Mouse (Mus musculus) lung, embryonic 16.5 days (tissue): Measurements from ENCODE around the gene Maco1. TPM values are rescaled to one million over a fixed set of nuclear protein-coding genes. Genes with fewer than 3 reads are reported as not detected.
A peak's percentile ranks its signal among the peaks of the same experiment; 100 is the strongest.

Source experiments
- ATAC-seq: fragments of 200-750 bp; cut with Nextera tagmentation; 2 replicates; pipeline ENCODE4 v1.8.0; 2017; ENCODE audit warnings: low read depth, mild to moderate bottlenecking, moderate library complexity
- H3K27ac ChIP-seq: fragments of 300-500 bp; sonication (generic); 2 replicates; pipeline ENCODE4 v1.5.1; 2014; ENCODE audit warnings: mild to moderate bottlenecking, control low read depth, low read length
- H3K27me3 ChIP-seq: fragments of 300-500 bp; sonication (generic); 2 replicates; pipeline ENCODE4 v1.6.1; 2014; ENCODE audit warnings: low read depth, low read length, mixed read lengths; ENCODE audit not compliant: control insufficient read depth, insufficient read depth
- H3K36me3 ChIP-seq: fragments of 300-500 bp; sonication (generic); 2 replicates; pipeline ENCODE4 v1.6.1; 2014; ENCODE audit warnings: low read length; ENCODE audit not compliant: control insufficient read depth, insufficient read depth
- H3K4me1 ChIP-seq: fragments of 300-500 bp; sonication (generic); replicated peaks from 2 replicates; pipeline ENCODE4 v1.6.1; 2014; ENCODE audit warnings: low read length, mixed read lengths; ENCODE audit not compliant: control insufficient read depth, insufficient read depth
- H3K4me2 ChIP-seq: fragments of 300-500 bp; sonication (generic); 2 replicates; pipeline ENCODE4 v1.6.1; 2014; ENCODE audit warnings: low read depth, low read length, control low read depth
- H3K4me3 ChIP-seq: fragments of 300-500 bp; sonication (generic); 2 replicates; pipeline ENCODE4 v1.5.1; 2014; ENCODE audit warnings: mild to moderate bottlenecking, low read length, control low read depth
- H3K9ac ChIP-seq: fragments of 300-500 bp; sonication (generic); 2 replicates; pipeline ENCODE4 v1.6.1; 2014; ENCODE audit warnings: low read length, control low read depth
- H3K9me3 ChIP-seq: fragments of 300-500 bp; sonication (generic); 2 replicates; pipeline ENCODE4 v1.6.1; 2016; ENCODE audit warnings: low read length; ENCODE audit not compliant: control insufficient read depth
- WGBS: fragments of 180-500 bp; shearing (Covaris S2); extraction: QIAGEN DNeasy Blood & Tissue Kit; methylation state at CpG from one replicate; pipeline ENCODE4 v1.1.7; 2014; 5-methylcytosine and 5-hydroxymethylcytosine counted together
- polyA plus RNA-seq: library from polyadenylated mRNA; unstranded; fragments of >200 nt; fragmentation: Nextera tagmentation; extraction: Ambion mirVana; gene quantifications from 2 replicates; pipeline ENCODE4 v1.2.1, GENCODE M21; 2015

Gene Maco1
- 35.9 and 36.3 TPM in 2 replicates for polyA plus RNA-seq

GRCm38 (mm10) chr4:134853259-134853636 is at the start of gene Maco1:
TSS of gene Maco1 (minus strand) at chr4:134853345.
- Histone ChIP-seq H3K9ac (peak within 1 kb of the TSS; percentile 94), H3K4me3 (peak within 1 kb of the TSS; percentile 97), H3K27me3 (no peaks in the 10 kb centered on the region), H3K9me3 (no peaks in the 10 kb centered on the region), H3K4me1 (peaks cover 38% of the 10 kb centered on the region), H3K36me3 (no peaks in the 10 kb centered on the region), H3K4me2 (peak within 1 kb of the TSS; percentile 91), H3K27ac (peak within 1 kb of the TSS; percentile 82)
- WGBS: under 1% methylated on average over 33 of the region's 38 CpGs
- ATAC-seq: peak; percentile 97

DNA sequence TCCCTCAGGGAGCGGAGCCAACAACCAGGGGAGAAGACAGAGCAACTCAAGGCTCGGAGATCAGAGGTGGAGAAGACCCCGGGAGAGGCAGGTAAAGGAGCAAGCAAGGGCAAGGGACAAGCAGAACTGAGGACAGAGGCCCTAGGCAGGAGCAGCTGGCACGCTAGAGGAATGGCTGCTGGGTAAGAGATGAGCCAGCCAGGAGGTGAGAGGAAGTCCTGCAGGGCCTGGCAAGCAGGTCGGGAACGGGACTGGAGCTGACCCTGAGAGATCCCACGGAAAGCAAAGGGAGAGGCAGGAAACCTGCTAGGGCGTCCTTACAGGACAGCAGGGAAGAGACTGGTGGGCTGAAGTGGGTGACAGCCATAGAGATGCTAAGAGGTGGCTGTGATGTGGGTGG is 48.0 kb upstream of the Maco1 start:
- peaks cover 57% of the 10 kb centered on the region for H3K36me3 ChIP-seq
- no peak overlapping the region for H3K9ac ChIP-seq
- no peak overlapping the region for H3K27ac ChIP-seq
- no peaks in the 10 kb centered on the region for H3K9me3 ChIP-seq
- H3K4me1 ChIP-seq: no peaks in the 10 kb centered on the region
- WGBS: 92% methylated on average over 8 of the region's 8 CpGs
- H3K4me3 ChIP-seq: no peak overlapping the region
- H3K4me2 ChIP-seq: no peak overlapping the region
- no peak for ATAC-seq
- H3K27me3 ChIP-seq: no peaks in the 10 kb centered on the region

DNA sequence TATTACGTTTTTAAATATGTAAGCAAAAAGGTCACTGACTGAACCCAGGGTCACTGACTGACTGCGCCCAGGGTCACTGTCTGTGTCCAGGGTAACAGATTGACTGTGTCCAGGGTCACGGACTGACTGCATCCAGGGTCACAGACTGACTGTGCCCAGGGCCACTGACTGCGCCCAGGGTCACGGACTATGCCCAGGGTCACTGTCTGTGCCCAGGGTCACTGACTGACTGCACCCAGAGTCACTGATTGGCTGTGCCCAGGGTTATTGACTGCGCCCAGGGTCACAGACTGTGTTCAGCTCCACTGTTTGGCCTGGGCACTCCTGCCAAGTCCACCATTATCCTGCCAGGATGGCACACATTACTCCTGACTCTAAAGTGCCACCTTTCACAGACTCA is 44.1 kb upstream of the Maco1 start:
- no peak for ATAC-seq

DNA sequence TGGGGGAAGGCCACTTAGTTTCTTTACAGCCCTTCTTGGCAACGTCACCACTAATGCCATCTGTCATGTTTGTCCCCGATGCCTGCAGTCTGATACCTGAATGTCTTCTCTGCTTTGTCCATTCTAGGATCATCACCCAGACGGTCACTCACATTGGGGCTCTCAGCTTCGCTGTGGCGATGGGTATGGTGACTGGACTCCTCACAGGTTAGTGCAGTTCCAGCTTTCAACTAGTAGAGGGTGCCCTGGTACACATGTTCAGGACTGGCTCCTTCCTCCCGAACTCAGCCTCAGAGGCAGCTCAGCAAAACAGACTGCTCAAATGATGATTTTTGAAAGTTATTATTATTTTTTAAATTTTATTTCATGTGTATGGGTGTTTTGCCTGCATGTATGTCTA is 39.0 kb upstream of the Maco1 start:
- no peaks in the 10 kb centered on the region for H3K9me3 ChIP-seq
- H3K4me3 ChIP-seq: no peak overlapping the region
- WGBS: 76% methylated on average over 6 of the region's 6 CpGs
- no peak overlapping the region for H3K9ac ChIP-seq
- H3K27me3 ChIP-seq: no peaks in the 10 kb centered on the region
- peaks cover 11% of the 10 kb centered on the region; the same call in 1 of the 2 replicates for H3K36me3 ChIP-seq
- no peak overlapping the region for H3K4me2 ChIP-seq
- no peaks in the 10 kb centered on the region for H3K4me1 ChIP-seq
- no peak overlapping the region for H3K27ac ChIP-seq
- ATAC-seq: no peak

More for the DNA sequence above, 44.1 kb upstream of the Maco1 start:
- H3K9ac ChIP-seq: no peak overlapping the region
- H3K4me2 ChIP-seq: no peak overlapping the region
- no peak overlapping the region for H3K4me3 ChIP-seq
- no peaks in the 10 kb centered on the region for H3K4me1 ChIP-seq
- no peaks in the 10 kb centered on the region for H3K27me3 ChIP-seq
- H3K36me3 ChIP-seq: peaks cover 38% of the 10 kb centered on the region
- 81% methylated on average over 6 of the region's 6 CpGs for WGBS
- H3K27ac ChIP-seq: no peak overlapping the region
- H3K9me3 ChIP-seq: no peaks in the 10 kb centered on the region

DNA sequence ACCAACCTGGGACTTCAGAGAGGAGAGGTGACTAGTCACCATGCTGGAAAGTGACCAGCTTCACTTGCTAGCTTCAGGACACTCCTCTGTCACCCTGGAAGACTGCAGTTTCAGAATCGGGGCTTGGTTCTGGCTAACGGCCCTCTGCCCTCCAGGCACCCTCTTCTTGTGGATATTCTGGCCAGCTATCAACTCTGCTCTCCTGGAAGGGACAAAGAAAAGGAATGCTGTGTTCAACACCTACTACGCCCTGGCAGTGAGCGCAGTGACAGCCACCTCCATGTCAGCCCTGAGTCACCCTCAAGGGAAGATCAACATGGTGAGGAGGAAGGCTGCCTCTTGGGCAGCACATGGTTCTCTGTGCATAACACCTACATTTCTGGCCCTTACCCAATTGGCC is 31.2 kb upstream of the Maco1 start:
- H3K4me2 ChIP-seq: no peak overlapping the region
- H3K9me3 ChIP-seq: no peaks in the 10 kb centered on the region
- H3K27ac ChIP-seq: no peak overlapping the region
- H3K4me3 ChIP-seq: no peak overlapping the region
- ATAC-seq: no peak
- 78% methylated on average over 4 of the region's 4 CpGs for WGBS
- H3K4me1 ChIP-seq: no peaks in the 10 kb centered on the region
- no peak overlapping the region for H3K9ac ChIP-seq
- no peaks in the 10 kb centered on the region for H3K36me3 ChIP-seq
- no peaks in the 10 kb centered on the region for H3K27me3 ChIP-seq

- no peaks in the 10 kb centered on the region for H3K36me3 ChIP-seq
- H3K27me3 ChIP-seq: no peaks in the 10 kb centered on the region
- no peak overlapping the region for H3K4me2 ChIP-seq
- 81% methylated on average over 10 of the region's 10 CpGs for WGBS
- H3K9me3 ChIP-seq: no peaks in the 10 kb centered on the region
- H3K4me1 ChIP-seq: 0 out of 2 replicates have a peak, but pooled peaks cover 2% of the 10 kb centered on the region
- H3K4me3 ChIP-seq: no peak overlapping the region
- no peak overlapping the region for H3K9ac ChIP-seq
- no peak overlapping the region for H3K27ac ChIP-seq
- no peak for ATAC-seq
Measured at GRCm38 (mm10) chr4:134883808-134884207, 30.7 kb upstream of the Maco1 start.

DNA sequence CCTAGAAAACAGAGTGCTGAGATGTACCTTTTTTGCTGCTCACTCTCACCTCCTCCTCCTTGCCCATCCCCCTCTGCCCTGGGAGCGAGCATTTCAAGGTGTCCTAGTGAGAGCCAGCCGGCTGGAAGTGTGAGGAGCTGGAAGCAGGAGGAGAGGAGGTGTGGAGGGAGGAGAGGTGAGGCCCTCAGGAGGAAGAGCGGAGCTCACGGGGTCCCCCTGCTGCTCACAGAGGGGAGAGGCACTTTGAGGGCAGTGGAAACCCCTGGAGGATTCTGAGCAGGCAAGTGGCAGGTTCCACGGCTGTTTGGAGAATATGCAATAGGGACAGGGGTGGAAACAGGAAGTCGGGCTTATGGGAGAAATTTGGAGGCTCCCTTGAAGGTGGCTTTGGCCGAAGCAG is 30.1 kb upstream of the Maco1 start:
- Histone ChIP-seq H3K27ac (no peak overlapping the region), H3K27me3 (no peaks in the 10 kb centered on the region), H3K4me3 (no peak overlapping the region), H3K9me3 (no peaks in the 10 kb centered on the region), H3K9ac (no peak overlapping the region), H3K4me2 (no peak overlapping the region), H3K4me1 (0 out of 2 replicates have a peak, but pooled peaks cover 2% of the 10 kb centered on the region), H3K36me3 (no peaks in the 10 kb centered on the region)
- ATAC-seq: no peak
- WGBS: 27% methylated on average over 7 of the region's 7 CpGs

DNA sequence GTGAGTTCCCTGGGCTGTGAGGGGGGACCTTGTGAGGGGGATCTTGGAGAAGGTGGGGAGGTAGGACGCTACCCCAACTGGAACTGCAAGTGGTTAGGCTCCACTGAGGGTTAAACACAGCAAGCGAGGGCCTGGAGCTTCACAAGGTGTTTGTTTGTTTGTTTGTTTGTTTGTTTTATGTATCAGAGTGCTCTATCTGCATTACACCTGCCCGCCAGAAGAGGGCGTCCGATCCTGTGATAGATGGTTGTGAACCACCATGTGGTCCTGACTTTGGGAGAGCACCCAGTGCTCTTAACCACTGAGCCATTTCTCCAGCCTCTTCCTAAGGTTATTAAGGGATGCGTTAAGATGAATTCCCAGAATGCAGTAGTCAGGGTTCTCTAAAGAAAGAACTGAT is 26.9 kb upstream of the Maco1 start:
- Histone ChIP-seq H3K4me2 (no peak overlapping the region), H3K27ac (no peak overlapping the region), H3K4me1 (0 out of 2 replicates have a peak, but pooled peaks cover 2% of the 10 kb centered on the region), H3K9me3 (no peaks in the 10 kb centered on the region), H3K4me3 (no peak overlapping the region), H3K36me3 (no peaks in the 10 kb centered on the region), H3K27me3 (no peaks in the 10 kb centered on the region), H3K9ac (no peak overlapping the region)
- WGBS: 33% methylated on average over 6 of the region's 6 CpGs
- no peak for ATAC-seq

DNA sequence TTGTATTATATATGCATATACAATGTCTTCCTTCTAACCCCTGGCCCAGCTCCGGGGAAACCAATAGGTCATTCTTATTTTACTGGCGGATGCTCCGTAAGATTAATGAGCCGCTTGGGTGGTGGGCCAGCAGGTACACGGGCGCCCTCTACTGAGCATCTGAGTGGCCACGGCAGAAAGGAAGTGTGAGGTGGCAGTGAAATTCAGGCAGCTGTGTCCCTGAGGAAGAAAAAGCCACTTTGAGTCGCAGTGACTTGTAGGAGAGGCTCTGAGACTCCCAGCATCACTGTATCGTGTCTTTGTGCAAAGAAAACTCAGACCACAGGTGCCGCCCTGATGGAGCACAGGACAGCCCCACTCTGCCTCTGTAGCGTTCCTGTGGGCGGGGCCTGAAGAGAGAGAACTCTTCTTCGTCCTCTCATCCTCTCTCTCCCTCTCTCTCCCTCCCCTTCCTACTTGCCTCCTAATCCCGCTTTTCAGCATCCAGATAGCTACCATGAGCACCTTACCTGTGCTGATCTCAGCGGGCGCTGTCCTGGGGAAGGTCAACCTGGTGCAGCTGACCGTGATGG is 26.4 kb upstream of the Maco1 start:
- Histone ChIP-seq H3K4me2 (peak overlapping the region; percentile 53), H3K27me3 (no peaks in the 10 kb centered on the region), H3K27ac (no peak overlapping the region), H3K9ac (no peak overlapping the region), H3K4me3 (peak overlapping the region; percentile 25; the same call in 1 of the 2 replicates), H3K4me1 (0 out of 2 replicates have a peak, but pooled peaks cover 2% of the 10 kb centered on the region), H3K9me3 (no peaks in the 10 kb centered on the region), H3K36me3 (no peaks in the 10 kb centered on the region)
- ATAC-seq: peak; percentile 52
- 2% methylated on average over 17 of the region's 17 CpGs for whole genome bisulfite sequencing
